Mouse (Mus musculus) cerebral cortex, adult 2 months (tissue): ENCODE results near the gene Gm3604.

Source experiments
- WGBS: fragments of 180-500 bp; shearing (Covaris S2); methylation state at CpG from one replicate; pipeline ENCODE4 v1.1.7; 2018; 5-methylcytosine and 5-hydroxymethylcytosine counted together

Gene Gm3604

GRCm38 (mm10) chr13:62382952-62383351 lies at the start of gene Gm3604:
TSS of gene Gm3604 (minus strand) at chr13:62383177.
- 5% methylated on average over 13 of the region's 13 CpGs for WGBS

GRCm38 (mm10) chr13:62399206-62399605 lies 16.2 kb upstream of the Gm3604 start:
- WGBS = 66% methylated on average over 3 of the region's 3 CpGs

GRCm38 (mm10) chr13:62390076-62390620 lies 7.2 kb upstream of the Gm3604 start:
- WGBS = 91% methylated on average over 8 of the region's 8 CpGs

- 62% methylated on average over 2 of the region's 2 CpGs for WGBS
These were observed 51.6 kb downstream of the Gm3604 start for GRCm38 (mm10) chr13:62331381-62331780.
